Mouse (Mus musculus): ENCODE measurements at regions not wholly inside any gene's neighbourhood (a gene's known extent, or its start where the extent isn't known, plus 50 kb on each side); places are given as distances from the start of the nearest gene placed in this dataset.

- no peak; the same call in 1 of the 2 replicates for TF ChIP-seq CTCF (IDR thresholded peaks at IDR 0.05; ENCODE audit: borderline replicate concordance, insufficient read depth, low read depth, low read length)
- TF ChIP-seq POLR2A (IDR thresholded peaks at IDR 0.05; ENCODE audit: borderline replicate concordance, insufficient read depth, low read length): no peak
These were observed 62.8 kb upstream of the Ctnnb1 start for GRCm38 (mm10) chr9:120866251-120866650.

All from cerebellum, adult 2 months (tissue).